Mouse (Mus musculus): ENCODE measurements around the gene Evi5l. TPM values are rescaled to one million over a fixed set of nuclear protein-coding genes. Genes with fewer than 3 reads are reported as not detected.

The Evi5l gene
- polyA plus RNA-seq, 1 experiment from 2014 or later: 18.7 TPM

Other genes starting within 250 kb of the Evi5l start
- gene Cd209b, start 239.7 kb upstream of the Evi5l start, polyA plus RNA-seq (2014; fragmentation: Nextera tagmentation; extraction: Ambion mirVana): 0.17 TPM in 1 of 2 replicates, not detected in the other
- 0.28 and 0.79 TPM in 2 replicates for gene Cd209c, start 211.8 kb upstream of the Evi5l start, polyA plus RNA-seq (2014; fragmentation: Nextera tagmentation; extraction: Ambion mirVana)
- 0.19 and 0.21 TPM in 2 replicates for gene Cd209f, start 60.7 kb upstream of the Evi5l start, polyA plus RNA-seq (2014; fragmentation: Nextera tagmentation; extraction: Ambion mirVana)
- not detected in 2 replicates for gene Cd209g, start 32.5 kb upstream of the Evi5l start, polyA plus RNA-seq (2014; fragmentation: Nextera tagmentation; extraction: Ambion mirVana)
- 2.3 and 2.7 TPM in 2 replicates for gene Prr36, start 50.9 kb downstream of the Evi5l start, polyA plus RNA-seq (2014; fragmentation: Nextera tagmentation; extraction: Ambion mirVana)
- 0.69 and 0.97 TPM in 2 replicates for gene Lrrc8e, start 60.3 kb downstream of the Evi5l start, polyA plus RNA-seq (2014; fragmentation: Nextera tagmentation; extraction: Ambion mirVana)
- gene Map2k7, start 72.2 kb downstream of the Evi5l start, polyA plus RNA-seq (2014; fragmentation: Nextera tagmentation; extraction: Ambion mirVana): 18.1 and 21.4 TPM in 2 replicates
- 0.33 and 1.1 TPM in 2 replicates for gene Gm49320, start 72.3 kb downstream of the Evi5l start, polyA plus RNA-seq (2014; fragmentation: Nextera tagmentation; extraction: Ambion mirVana)
- gene Tgfbr3l, start 81.6 kb downstream of the Evi5l start, polyA plus RNA-seq (2014; fragmentation: Nextera tagmentation; extraction: Ambion mirVana): 3.3 and 5.0 TPM in 2 replicates
- gene Snapc2, start 86.5 kb downstream of the Evi5l start, polyA plus RNA-seq (2014; fragmentation: Nextera tagmentation; extraction: Ambion mirVana): 45.0 and 50.6 TPM in 2 replicates
- gene Ctxn1, start 92.7 kb downstream of the Evi5l start, polyA plus RNA-seq (2014; fragmentation: Nextera tagmentation; extraction: Ambion mirVana): 49.3 and 59.1 TPM in 2 replicates
- 65.4 and 71.9 TPM in 2 replicates for gene Timm44, start 109.3 kb downstream of the Evi5l start, polyA plus RNA-seq (2014; fragmentation: Nextera tagmentation; extraction: Ambion mirVana)
- 10.2 and 11.2 TPM in 2 replicates for gene Ccl25, start 158.6 kb downstream of the Evi5l start, polyA plus RNA-seq (2014; fragmentation: Nextera tagmentation; extraction: Ambion mirVana)
- 217 and 226 TPM in 2 replicates for gene Elavl1, start 158.8 kb downstream of the Evi5l start, polyA plus RNA-seq (2014; fragmentation: Nextera tagmentation; extraction: Ambion mirVana)